Mouse (Mus musculus): ENCODE measurements around the gene Cbfb. TPM values are rescaled to one million over a fixed set of nuclear protein-coding genes. Genes with fewer than 3 reads are reported as not detected.
"Not testable (repeated sequence)": the region's sequence is repeated elsewhere in the genome, so short reads cannot be mapped to it uniquely, and the experiment has no call there.

The Cbfb gene
- total RNA-seq, 1 experiment: 47.0 TPM

DNA sequence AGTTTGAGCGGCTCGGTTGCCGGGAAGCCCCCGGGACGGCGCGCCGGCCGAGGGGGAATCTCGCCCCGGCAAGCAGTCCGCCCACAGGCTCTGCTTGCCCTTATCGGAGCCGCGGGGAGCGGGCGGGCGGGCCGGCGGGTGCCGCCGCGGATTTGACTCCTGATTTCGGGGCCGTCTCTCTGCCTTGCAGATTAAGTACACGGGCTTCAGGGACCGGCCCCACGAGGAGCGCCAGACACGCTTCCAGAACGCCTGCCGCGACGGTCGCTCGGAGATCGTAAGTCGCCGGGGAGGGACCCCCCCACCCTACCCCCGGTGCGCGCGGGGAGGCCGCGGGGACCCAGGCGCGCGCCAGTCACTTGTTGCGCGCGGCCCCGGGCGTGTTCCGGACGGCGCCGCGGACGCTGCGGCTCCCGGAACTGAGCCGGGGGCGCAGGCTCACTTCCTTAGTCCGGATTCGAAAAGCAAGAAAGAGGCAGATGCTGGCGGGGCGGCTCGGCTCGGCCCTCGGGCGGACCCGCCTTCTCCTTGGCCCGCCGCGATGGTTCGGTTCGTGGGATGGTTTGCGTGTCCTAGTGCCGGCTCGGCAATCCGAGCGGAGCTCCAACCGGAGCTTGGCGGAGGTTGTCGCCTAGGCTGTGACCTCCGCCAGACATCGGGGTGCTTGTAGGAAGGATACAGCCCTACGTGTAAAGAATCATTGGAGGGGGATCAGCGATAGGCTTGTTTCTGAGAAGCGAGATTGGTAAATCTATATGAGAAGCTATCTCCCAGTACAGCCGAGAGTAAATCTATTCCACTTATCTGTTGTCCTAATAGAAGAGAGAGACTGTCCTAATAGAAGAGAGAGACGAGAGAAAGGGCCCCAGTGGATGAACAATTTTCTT, 885 bp downstream of the Cbfb start:
- peak overlapping the region; percentile 86 for H3K9ac ChIP-seq (ENCODE audit: insufficient read depth, low read depth, low read length, poor library complexity, severe bottlenecking)
- in situ Hi-C loops (cut with MboI; ENCODE audit: low sequenced_read_pairs in 2 of 2, unreplicated experiment in 2 of 2): no loop called here
- TF ChIP-seq ZC3H11A (IDR thresholded peaks at IDR 0.05; ENCODE audit: borderline replicate concordance, low read depth, low read length) (no peak), CHD2 (IDR thresholded peaks at IDR 0.05; ENCODE audit: low read depth, low read length) (no peak), MAFK (IDR thresholded peaks at IDR 0.05; ENCODE audit: insufficient read depth, low read depth, low read length) (no peak), ZNF384 (IDR thresholded peaks at IDR 0.05; ENCODE audit: low read depth, low read length) (no peak), HCFC1 (IDR thresholded peaks at IDR 0.05; ENCODE audit: borderline replicate concordance, insufficient read depth, low read length) (no peak; the same call in 1 of the 2 replicates)

DNA sequence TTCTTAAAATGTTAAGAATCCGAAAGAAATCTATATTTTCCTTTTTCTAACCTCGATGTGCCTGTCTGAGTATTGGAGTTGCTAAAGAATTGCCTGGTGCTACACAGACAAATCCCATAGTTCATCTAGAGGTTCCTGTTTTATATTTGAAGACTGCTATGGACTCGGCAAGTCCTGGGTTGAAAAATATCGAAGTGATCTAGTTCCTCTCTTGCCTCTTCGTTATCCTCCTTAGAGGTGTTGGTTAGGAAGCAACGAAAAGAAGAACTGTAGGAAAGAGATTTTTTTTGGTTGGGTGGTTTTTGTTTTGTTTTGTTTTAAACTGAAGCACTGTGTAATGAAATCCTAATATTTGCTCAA, 1.5 kb downstream of the Cbfb start:
- H3K4me1 ChIP-seq (ENCODE audit: control insufficient read depth in 2 of 2, insufficient read depth in 2 of 2, low read length in 2 of 2, poor library complexity in 1 of 2): peaks cover 0 to 2% of the 10 kb centered on the region in 2 experiments; a peak in 1 of 4 replicates
- in situ Hi-C loops (cut with MboI; ENCODE audit: low sequenced_read_pairs in 2 of 2, unreplicated experiment in 2 of 2): no loop called here
- H3K4me3 ChIP-seq (ENCODE audit: insufficient read depth in 1 of 2, low read depth in 1 of 2, low read length in 2 of 2, poor library complexity in 1 of 2, severe bottlenecking in 1 of 2): peak overlapping the region; percentile 82 to 95; a peak in 3 of 4 replicates
- DNase-seq (ENCODE audit: low read depth, low spot score): no peak
- H3K9ac ChIP-seq (ENCODE audit: insufficient read depth, low read depth, low read length, poor library complexity, severe bottlenecking): no peak overlapping the region
- TF ChIP-seq ZNF384 (IDR thresholded peaks at IDR 0.05; ENCODE audit: low read depth, low read length): no peak
- no peaks in the 10 kb centered on the region for H3K9me3 ChIP-seq (ENCODE audit: control insufficient read depth, insufficient read depth, low read depth, low read length)
- no peak overlapping the region for H3K27ac ChIP-seq (ENCODE audit: insufficient read depth, low read depth, low read length, poor library complexity, severe bottlenecking)
- no peaks in the 10 kb centered on the region; the same call in 1 of the 2 replicates for H3K36me3 ChIP-seq (ENCODE audit: control insufficient read depth, insufficient read depth, low read length, poor library complexity, severe bottlenecking)

More for the DNA sequence above, 885 bp downstream of the Cbfb start:
- Histone ChIP-seq H3K4me3 (ENCODE audit: insufficient read depth in 1 of 2, low read depth in 1 of 2, low read length in 2 of 2, poor library complexity in 1 of 2, severe bottlenecking in 1 of 2) (peak overlapping the region; percentile 82 to 95), H3K9me3 (ENCODE audit: control insufficient read depth, insufficient read depth, low read depth, low read length) (no peaks in the 10 kb centered on the region), H3K27ac (ENCODE audit: insufficient read depth, low read depth, low read length, poor library complexity, severe bottlenecking) (peak overlapping the region; percentile 45; the same call in 1 of the 2 replicates), H3K36me3 (ENCODE audit: control insufficient read depth, insufficient read depth, low read length, poor library complexity, severe bottlenecking) (no peaks in the 10 kb centered on the region; the same call in 1 of the 2 replicates), H3K4me1 (ENCODE audit: control insufficient read depth in 2 of 2, insufficient read depth in 2 of 2, low read length in 2 of 2, poor library complexity in 1 of 2) (peaks cover 0 to 2% of the 10 kb centered on the region in 2 experiments; a peak in 1 of 4 replicates)
- DNase-seq (ENCODE audit: low read depth, low spot score): peak; percentile 31

DNA sequence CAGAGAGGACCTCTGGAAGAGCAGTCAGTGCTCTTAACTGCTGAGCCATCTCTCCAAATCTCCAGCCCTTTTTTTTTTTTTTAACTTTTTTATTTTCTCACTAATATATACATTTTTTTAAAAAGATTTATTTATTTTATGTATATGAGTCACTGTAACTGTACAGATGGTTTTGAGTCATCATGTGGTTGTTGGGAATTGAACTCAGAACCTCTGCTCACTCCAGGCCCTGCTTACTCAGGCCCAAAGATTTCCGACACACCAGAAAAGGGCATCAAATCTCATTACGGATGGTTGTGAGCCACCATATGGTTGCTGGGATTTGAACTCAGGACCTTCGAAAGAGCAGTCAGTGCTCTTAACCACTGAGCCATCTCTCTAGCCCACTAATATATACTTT, 4.8 kb downstream of the Cbfb start:
- H3K36me3 ChIP-seq (ENCODE audit: control insufficient read depth, insufficient read depth, low read length, poor library complexity, severe bottlenecking); H3K9me3 ChIP-seq (ENCODE audit: control insufficient read depth, insufficient read depth, low read depth, low read length); H3K4me3 ChIP-seq (ENCODE audit: insufficient read depth in 1 of 2, low read depth in 1 of 2, low read length in 2 of 2, poor library complexity in 1 of 2, severe bottlenecking in 1 of 2); H3K9ac ChIP-seq (ENCODE audit: insufficient read depth, low read depth, low read length, poor library complexity, severe bottlenecking); H3K4me1 ChIP-seq (ENCODE audit: control insufficient read depth in 2 of 2, insufficient read depth in 2 of 2, low read length in 2 of 2, poor library complexity in 1 of 2); in situ Hi-C loops (cut with MboI; ENCODE audit: low sequenced_read_pairs in 2 of 2, unreplicated experiment in 2 of 2); DNase-seq (ENCODE audit: low read depth, low spot score); H3K27ac ChIP-seq (ENCODE audit: insufficient read depth, low read depth, low read length, poor library complexity, severe bottlenecking): not testable (repeated sequence)

GRCm38 (mm10) chr8:105178211-105178800, 7.8 kb downstream of the Cbfb start:
- DNase-seq (ENCODE audit: low read depth, low spot score): no peak
- Histone ChIP-seq H3K36me3 (ENCODE audit: control insufficient read depth, insufficient read depth, low read length, poor library complexity, severe bottlenecking) (peaks cover 2% of the 10 kb centered on the region; the same call in 1 of the 2 replicates), H3K9ac (ENCODE audit: insufficient read depth, low read depth, low read length, poor library complexity, severe bottlenecking) (no peak overlapping the region), H3K9me3 (ENCODE audit: control insufficient read depth, insufficient read depth, low read depth, low read length) (no peaks in the 10 kb centered on the region), H3K4me3 (ENCODE audit: insufficient read depth in 1 of 2, low read depth in 1 of 2, low read length in 2 of 2, poor library complexity in 1 of 2, severe bottlenecking in 1 of 2) (no peak overlapping the region), H3K27ac (ENCODE audit: insufficient read depth, low read depth, low read length, poor library complexity, severe bottlenecking) (no peak overlapping the region), H3K4me1 (ENCODE audit: control insufficient read depth in 2 of 2, insufficient read depth in 2 of 2, low read length in 2 of 2, poor library complexity in 1 of 2) (no peaks in the 10 kb centered on the region)
- in situ Hi-C loops (cut with MboI; ENCODE audit: low sequenced_read_pairs in 2 of 2, unreplicated experiment in 2 of 2): no loop called here
- TF ChIP-seq CHD2 (IDR thresholded peaks at IDR 0.05; ENCODE audit: low read depth, low read length) (no peak), MAFK (IDR thresholded peaks at IDR 0.05; ENCODE audit: insufficient read depth, low read depth, low read length) (no peak), ZC3H11A (IDR thresholded peaks at IDR 0.05; ENCODE audit: borderline replicate concordance, low read depth, low read length) (no peak), ZNF384 (IDR thresholded peaks at IDR 0.05; ENCODE audit: low read depth, low read length) (no peak), HCFC1 (IDR thresholded peaks at IDR 0.05; ENCODE audit: borderline replicate concordance, insufficient read depth, low read length) (no peak)

Data from ES-E14 (cell line).